Mouse (Mus musculus): ENCODE data around the gene Clcc1. TPM values are rescaled to one million over a fixed set of nuclear protein-coding genes. Genes with fewer than 3 reads are reported as not detected.
"Not testable (repeated sequence)": the region's sequence is repeated elsewhere in the genome, so short reads cannot be mapped to it uniquely, and the experiment has no call there.

Clcc1 gene
- 30.6 and 36.6 TPM in 2 replicates for total RNA-seq (2015)
- 68.9 and 74.7 TPM in 2 replicates for total RNA-seq (2017)

- ATAC-seq (ENCODE audit: poor library complexity, severe bottlenecking), result peak; percentile 99
Measured at GRCm38 (mm10) chr3:108653710-108654379, at the start of gene Clcc1. Clcc1 (plus strand) TSS chr3:108653913.

DNA sequence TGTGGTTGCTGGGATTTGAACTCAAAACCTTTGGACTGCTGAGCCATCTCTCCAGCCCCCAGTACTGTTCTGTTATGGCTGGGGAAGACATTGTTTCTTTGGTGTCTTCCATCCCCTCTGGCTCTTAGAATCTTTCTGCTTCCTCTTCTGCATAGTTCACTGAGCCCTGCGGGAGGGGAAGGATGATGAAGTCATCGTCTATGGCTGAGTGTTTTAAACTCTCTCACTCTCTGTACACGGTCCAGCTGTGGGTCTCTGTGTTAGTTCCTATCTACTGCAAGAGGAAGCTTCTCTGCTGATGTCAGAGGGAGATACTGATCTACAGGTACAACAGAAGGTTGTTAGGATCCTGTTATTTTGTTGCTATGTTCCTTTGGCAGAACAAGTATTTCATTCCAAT lies 44.8 kb upstream of the Clcc1 start:
- peak; percentile 54 for ATAC-seq (ENCODE audit: poor library complexity, severe bottlenecking)

- ATAC-seq (ENCODE audit: poor library complexity, severe bottlenecking), result no peak
Measured at GRCm38 (mm10) chr3:108634761-108635160, 19.0 kb upstream of the Clcc1 start.

- ATAC-seq (ENCODE audit: poor library complexity, severe bottlenecking), result no peak
Measured at GRCm38 (mm10) chr3:108639412-108639811, 14.3 kb upstream of the Clcc1 start.

DNA sequence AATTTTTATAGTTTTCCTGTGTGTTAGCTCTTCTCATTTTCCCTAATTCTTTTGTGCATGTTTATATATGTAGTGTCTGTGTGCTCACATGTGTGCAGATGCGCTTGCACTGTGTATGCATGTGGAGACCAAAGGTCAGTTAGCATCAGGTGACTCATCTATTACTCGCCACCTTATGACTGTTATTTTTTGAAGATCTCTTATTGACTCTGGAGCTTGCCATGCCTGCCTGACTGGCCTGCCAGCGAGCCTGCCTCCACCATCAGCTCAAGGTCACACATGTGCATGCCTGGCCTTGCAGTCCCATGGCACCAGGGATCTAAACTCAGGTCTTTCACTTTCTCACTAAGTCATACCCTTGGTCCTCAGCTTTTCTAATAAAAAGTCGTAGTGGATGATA lies 12.7 kb upstream of the Clcc1 start:
- ATAC-seq (ENCODE audit: poor library complexity, severe bottlenecking), result no peak

DNA sequence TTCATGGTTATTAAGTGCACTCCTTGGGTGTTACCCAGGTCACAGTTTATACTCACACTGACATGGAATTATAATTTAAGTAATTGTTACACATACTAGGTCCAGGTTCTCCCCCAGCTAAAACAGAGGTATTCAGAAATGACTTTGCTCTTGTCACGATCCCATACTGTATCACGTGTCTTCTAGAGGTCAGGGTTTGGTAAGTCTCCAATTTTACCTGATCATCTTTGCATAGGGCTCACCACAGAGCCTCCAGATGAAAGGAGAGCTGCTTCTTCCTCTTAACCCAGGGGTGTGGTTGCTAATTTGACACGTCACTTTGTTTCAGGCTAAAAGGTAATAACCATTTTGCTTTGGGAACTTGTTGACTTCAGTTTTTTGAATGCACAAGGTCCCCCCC lies 8.9 kb upstream of the Clcc1 start:
- ATAC-seq (ENCODE audit: poor library complexity, severe bottlenecking), result no peak

- no peak for ATAC-seq (ENCODE audit: poor library complexity, severe bottlenecking)
Measured at GRCm38 (mm10) chr3:108646036-108646435, 7.7 kb upstream of the Clcc1 start.

- not testable (repeated sequence) for ATAC-seq (ENCODE audit: poor library complexity, severe bottlenecking)
Measured at GRCm38 (mm10) chr3:108647681-108648080, 6.0 kb upstream of the Clcc1 start.

DNA sequence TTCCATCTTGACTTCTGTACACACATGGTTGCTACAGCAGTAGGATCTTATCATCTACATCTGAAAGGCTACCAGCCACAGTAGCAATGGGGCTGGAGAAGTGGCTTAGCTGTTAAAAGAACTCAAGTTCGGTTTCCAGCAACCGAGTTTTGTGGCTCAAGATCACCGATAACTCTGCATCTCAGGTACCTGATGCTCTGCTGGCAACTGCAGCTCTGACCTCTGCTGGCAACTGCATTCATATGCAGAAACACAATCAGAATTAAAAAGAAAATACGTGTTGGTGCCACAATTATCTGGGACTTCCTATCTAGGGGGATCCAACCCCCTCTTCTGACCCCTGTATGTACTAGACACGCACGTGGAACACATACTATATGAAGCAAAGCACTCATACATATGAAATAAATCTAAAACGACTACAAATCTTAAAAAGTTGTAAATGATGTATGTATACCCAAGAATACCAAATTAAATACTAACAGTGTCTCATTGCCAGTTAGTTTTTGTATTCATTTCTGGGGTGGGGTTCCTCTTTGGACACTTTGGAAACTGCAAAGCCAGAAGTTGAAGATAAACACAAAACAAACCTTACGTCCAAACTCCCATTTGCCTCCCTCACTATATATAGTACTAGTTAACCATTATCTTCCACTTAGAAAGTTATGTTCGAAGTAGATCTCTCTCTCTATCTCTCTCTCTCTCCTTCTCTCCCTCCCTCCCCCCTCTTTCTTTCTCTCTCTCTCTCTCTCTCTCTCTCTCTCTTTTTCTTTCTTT lies 659 bp upstream of the Clcc1 start:
- ATAC-seq (ENCODE audit: poor library complexity, severe bottlenecking), result no peak; the same call in 1 of the 2 replicates

- peak; percentile 38 for ATAC-seq (ENCODE audit: poor library complexity, severe bottlenecking)
Measured at GRCm38 (mm10) chr3:108654566-108654965, 853 bp downstream of the Clcc1 start.

DNA sequence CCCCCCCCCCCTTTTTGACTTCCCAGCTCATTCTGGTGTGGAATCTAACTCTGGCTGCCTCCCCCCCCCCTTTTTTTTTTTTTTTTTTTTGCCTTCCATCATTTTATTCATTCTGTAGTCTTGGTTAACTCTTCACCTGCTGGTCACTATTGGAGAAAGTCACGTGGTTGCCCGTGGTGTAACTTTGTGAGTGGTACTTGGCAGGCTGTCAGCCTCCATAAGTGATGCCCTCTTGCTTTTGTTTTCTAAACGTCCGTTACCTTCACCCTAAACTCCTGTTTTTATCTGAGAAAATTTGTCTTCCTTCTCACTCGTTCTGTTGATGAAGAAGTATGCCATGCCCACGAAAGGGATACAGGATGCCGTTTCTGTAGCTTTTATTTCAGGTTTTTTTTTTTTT lies 1.8 kb downstream of the Clcc1 start:
- no peak for ATAC-seq (ENCODE audit: poor library complexity, severe bottlenecking)

DNA sequence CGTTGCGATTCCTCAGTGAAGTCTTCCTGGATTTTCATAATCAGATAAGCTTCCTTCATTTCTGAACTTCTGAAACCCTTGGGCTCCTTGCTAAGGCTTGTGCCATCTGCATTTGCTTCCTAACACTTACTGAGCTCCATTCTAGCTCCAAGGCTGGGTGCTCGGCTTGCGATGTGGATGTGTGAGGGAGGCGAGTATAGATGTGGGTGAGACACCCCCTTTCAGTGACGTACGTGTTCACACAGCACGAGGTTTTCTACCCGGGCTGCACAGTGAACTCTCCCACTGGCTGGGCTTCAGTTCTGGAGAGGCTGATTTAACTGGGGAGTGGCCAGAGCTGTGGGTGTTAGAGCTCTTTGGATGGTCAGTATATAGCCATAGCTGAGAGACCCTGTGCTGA lies 4.9 kb downstream of the Clcc1 start:
- ATAC-seq (ENCODE audit: poor library complexity, severe bottlenecking), result no peak

DNA sequence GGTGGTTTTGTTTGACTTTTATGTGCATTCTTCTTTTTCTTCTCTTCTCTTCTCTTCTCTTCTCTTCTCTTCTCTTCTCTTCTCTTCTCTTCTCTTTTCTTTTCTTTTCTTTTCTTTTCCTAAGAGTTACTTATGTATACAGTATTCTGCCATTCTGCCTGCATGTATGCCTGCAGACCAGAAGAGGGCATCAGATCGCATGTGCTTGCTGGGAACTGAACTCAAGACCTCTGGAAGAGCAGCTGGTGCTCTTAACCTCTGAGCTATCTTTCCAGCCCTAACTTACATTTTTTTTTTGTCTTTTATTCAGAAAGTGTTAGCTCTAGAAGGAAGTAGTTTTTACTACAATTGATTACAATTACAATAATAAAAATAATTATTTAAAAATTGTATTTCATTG lies 7.2 kb downstream of the Clcc1 start:
- ATAC-seq (ENCODE audit: poor library complexity, severe bottlenecking), result no peak

DNA sequence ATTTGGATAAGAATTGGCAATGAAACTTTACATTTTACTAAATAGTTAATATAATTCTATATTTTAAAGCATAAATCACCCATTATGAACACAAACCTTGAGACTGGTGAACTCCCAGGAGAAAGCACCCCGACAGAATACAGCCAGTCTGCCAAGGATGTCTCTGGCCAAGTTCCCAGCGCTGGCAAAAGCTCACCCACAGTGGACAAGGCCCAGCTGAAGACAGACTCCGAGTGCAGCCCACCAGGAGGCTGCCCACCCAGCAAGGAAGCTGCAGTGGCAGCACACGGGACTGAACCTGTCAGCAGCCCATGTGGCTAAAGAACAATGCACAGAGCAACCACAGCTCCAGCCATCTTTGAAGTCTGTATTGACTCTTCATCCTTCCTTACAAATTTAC lies 22.9 kb downstream of the Clcc1 start:
- ATAC-seq (ENCODE audit: poor library complexity, severe bottlenecking), result no peak

GRCm38 (mm10) chr3:108681004-108681403 lies 27.3 kb downstream of the Clcc1 start:
- no peak for ATAC-seq (ENCODE audit: poor library complexity, severe bottlenecking)

- not testable (repeated sequence) for ATAC-seq (ENCODE audit: poor library complexity, severe bottlenecking)
Measured at GRCm38 (mm10) chr3:108683597-108683996, 29.9 kb downstream of the Clcc1 start.

DNA sequence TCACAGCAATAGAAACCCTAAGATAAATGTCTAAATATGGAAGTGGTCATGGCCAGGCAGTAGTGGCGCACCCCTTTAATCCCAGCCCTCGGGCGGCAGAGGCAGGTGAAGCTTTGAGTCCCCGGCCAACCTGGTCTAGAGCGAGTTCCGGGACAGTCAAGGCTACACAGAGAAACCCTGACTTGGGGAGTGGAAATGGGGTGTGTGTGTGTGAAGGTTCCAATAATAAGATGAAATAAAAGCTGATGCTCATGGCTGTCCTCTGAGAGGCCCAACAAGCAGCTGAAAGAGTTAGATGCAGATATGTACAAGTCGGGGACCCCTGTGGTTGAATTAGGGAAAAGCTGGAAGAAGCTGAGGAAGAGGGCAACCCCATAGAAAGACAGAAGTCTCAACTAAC lies 32.0 kb downstream of the Clcc1 start:
- ATAC-seq (ENCODE audit: poor library complexity, severe bottlenecking), result no peak

DNA sequence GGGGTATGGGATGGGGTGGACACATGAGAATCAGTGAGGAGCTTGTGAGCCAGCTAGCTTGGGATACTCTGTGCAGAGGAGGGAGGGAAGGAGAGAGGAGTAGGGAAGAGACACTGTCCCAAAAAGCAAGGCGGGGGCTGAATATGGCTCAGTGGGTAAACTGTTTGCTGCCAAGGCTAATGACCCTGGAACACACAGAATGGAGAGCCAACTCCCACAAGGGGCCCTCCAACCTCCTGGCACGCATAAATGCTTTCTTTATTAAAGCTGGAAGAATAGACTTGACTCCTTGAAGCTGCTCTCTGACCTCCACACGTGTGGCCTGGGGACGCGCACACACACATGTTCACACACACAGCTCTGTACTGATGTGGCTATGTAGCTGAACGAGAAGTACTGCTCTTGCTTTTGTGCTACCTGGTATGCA lies 35.3 kb downstream of the Clcc1 start:
- no peak for ATAC-seq (ENCODE audit: poor library complexity, severe bottlenecking)

GRCm38 (mm10) chr3:108689446-108689845 lies 35.7 kb downstream of the Clcc1 start:
- ATAC-seq (ENCODE audit: poor library complexity, severe bottlenecking), result no peak

GRCm38 (mm10) chr3:108689979-108690378 lies 36.3 kb downstream of the Clcc1 start:
- ATAC-seq (ENCODE audit: poor library complexity, severe bottlenecking), result no peak

GRCm38 (mm10) chr3:108694321-108694720 lies 40.6 kb downstream of the Clcc1 start:
- no peak for ATAC-seq (ENCODE audit: poor library complexity, severe bottlenecking)

DNA sequence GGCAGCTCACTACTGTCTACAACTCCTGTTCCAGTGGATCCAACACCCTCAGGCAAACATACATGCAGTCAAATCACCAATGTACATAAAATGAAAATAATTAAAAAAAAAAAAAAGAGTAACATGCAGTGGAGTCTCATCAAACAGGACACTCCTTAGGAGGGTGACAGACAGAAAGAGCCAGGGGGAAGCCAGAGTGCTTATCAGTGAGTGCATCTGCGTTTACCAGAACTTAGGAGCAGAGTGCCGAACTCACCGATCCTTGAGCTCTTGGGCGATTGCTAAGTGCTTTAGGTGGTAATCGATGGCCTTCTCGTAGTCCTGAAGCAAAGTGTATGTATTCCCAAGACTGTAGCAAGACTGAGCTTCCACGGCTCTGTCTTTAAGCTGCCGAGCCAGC lies 44.9 kb downstream of the Clcc1 start:
- ATAC-seq (ENCODE audit: poor library complexity, severe bottlenecking), result no peak
